23 mouse cellular contexts compared by ENCODE assay signal in the genomic region with DNA sequence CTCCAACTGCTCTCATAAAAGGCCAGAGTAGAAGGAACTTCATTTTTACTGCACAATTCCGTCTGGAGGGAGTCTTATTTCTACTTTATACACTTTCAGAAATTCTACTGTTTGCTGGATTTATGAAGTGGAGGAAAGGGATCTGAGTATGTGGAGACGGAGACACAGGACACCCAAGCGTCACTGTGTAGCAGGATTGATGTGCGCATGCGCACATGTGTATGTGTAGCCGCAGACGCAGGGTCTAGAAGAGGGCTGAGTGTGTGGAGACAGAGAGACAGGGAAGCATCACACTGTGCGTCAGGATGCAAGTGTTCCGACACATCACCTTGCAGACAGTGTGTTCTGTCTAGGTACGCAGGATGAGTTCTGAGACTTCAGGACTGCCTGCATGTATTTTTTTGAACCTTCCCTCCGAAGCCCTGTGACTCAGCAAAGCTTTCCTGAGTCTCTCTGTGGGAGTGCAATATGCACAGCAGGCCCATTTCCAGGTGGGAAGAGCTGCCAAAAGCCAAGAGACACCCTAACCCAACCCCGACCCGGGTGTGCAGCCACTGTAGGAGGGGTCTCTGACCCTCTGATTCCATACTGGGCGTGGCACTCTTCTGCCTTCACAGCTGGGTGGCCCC.
DNase-seq lines count a peak whose midpoint lies in the region; ATAC-seq and TF ChIP-seq lines count a peak whose summit lies in the region.
"Had no signal": no experiment of that assay in that cellular context is flagged by ENCODE, and none has a peak within 500 bp of the region (broad histone marks: within the 10 kb centered on the region; RNA-seq: fewer than 3 reads in every experiment).

No protein-coding gene starts in this region.

- no peaks in the 10 kb centered on the region for H3K27me3 ChIP-seq in testis, adult 2 months (ENCODE audit: control insufficient read depth, insufficient read depth, low read length)
- no peaks in the 10 kb centered on the region for H3K27me3 ChIP-seq in midbrain, embryonic 14.5 days (ENCODE audit: control insufficient read depth, insufficient read depth, low read length)
- H3K27me3 ChIP-seq: embryonic facial prominence, embryonic 12.5 days; liver, embryonic 13.5 days; midbrain, embryonic 15.5 days had no signal

- H3K4me3 ChIP-seq in testis, adult 2 months (ENCODE audit: control insufficient read depth, low read depth, low read length) = peak overlapping the region; percentile 63
- H3K4me3 ChIP-seq in midbrain, embryonic 14.5 days (replicated peaks; ENCODE audit: low read depth, low read length) = no peak overlapping the region
- H3K4me3 ChIP-seq: embryonic facial prominence, embryonic 12.5 days; hindbrain, embryonic 10.5 days; liver, embryonic 13.5 days; midbrain, embryonic 15.5 days; neural tube, embryonic 12.5 days had no signal

- H3K9ac ChIP-seq in midbrain, embryonic 14.5 days (replicated peaks; ENCODE audit: low read length) = no peak overlapping the region
- H3K9ac ChIP-seq: embryonic facial prominence, embryonic 12.5 days; forebrain, postnatal 0 days; liver, embryonic 13.5 days; midbrain, embryonic 15.5 days; neural tube, embryonic 12.5 days had no signal

- H3K9me3 ChIP-seq in midbrain, embryonic 14.5 days (ENCODE audit: control insufficient read depth, low read length) = no peaks in the 10 kb centered on the region
- H3K9me3 ChIP-seq: embryonic facial prominence, embryonic 12.5 days; hindbrain, embryonic 10.5 days; midbrain, embryonic 15.5 days; neural tube, embryonic 12.5 days had no signal

- no peak overlapping the region for H3K27ac ChIP-seq in testis, adult 2 months (ENCODE audit: control insufficient read depth, insufficient read depth, low read depth, low read length)
- H3K27ac ChIP-seq in midbrain, embryonic 14.5 days (replicated peaks; ENCODE audit: low read depth, low read length) = no peak overlapping the region
- H3K27ac ChIP-seq: embryonic facial prominence, embryonic 12.5 days; hindbrain, embryonic 10.5 days; liver, embryonic 13.5 days; midbrain, embryonic 15.5 days; neural tube, embryonic 12.5 days had no signal

- no peak for ATAC-seq in midbrain, embryonic 14.5 days (ENCODE audit: low FRiP score, low TSS enrichment)
- ATAC-seq: forebrain, postnatal 0 days; hindbrain, embryonic 16.5 days; intestine, embryonic 16.5 days; midbrain, embryonic 15.5 days had no signal

- no peak for TF ChIP-seq CTCF in testis, adult 2 months (IDR thresholded peaks at IDR 0.05; ENCODE audit: control insufficient read depth, insufficient read depth, insufficient replicate concordance, low read depth, low read length)

- H3K4me2 ChIP-seq in midbrain, embryonic 14.5 days (ENCODE audit: low read length) = no peak overlapping the region
- H3K4me2 ChIP-seq: embryonic facial prominence, embryonic 12.5 days; heart, embryonic 11.5 days; liver, embryonic 13.5 days; midbrain, embryonic 15.5 days; neural tube, embryonic 12.5 days had no signal

- intact Hi-C loops in left cerebral cortex, postnatal 36 days (cut with DNase I) = no loop called here
- intact Hi-C loops in left cerebral cortex, postnatal 4 days (cut with DNase I) = no loop called here

- H3K36me3 ChIP-seq in testis, adult 2 months (ENCODE audit: control insufficient read depth, insufficient read depth, low read length) = no peaks in the 10 kb centered on the region
- no peaks in the 10 kb centered on the region for H3K36me3 ChIP-seq in midbrain, embryonic 14.5 days (ENCODE audit: control insufficient read depth, insufficient read depth, low read length)
- H3K36me3 ChIP-seq: embryonic facial prominence, embryonic 12.5 days; hindbrain, embryonic 10.5 days; liver, embryonic 13.5 days; midbrain, embryonic 15.5 days; neural tube, embryonic 12.5 days had no signal

- H3K4me1 ChIP-seq in testis, adult 2 months (ENCODE audit: control insufficient read depth, insufficient read depth, low read length) = peaks cover 6% of the 10 kb centered on the region
- no peaks in the 10 kb centered on the region for H3K4me1 ChIP-seq in midbrain, embryonic 14.5 days (ENCODE audit: control insufficient read depth, insufficient read depth, low read length)
- H3K4me1 ChIP-seq: liver, embryonic 13.5 days; midbrain, embryonic 15.5 days; neural tube, embryonic 12.5 days had no signal

- peak; percentile 7 for DNase-seq in left cerebral cortex, postnatal 36 days (ENCODE audit: low spot score in 2 of 2)
- no peak for DNase-seq in left cerebral cortex, postnatal 4 days
- no peak for DNase-seq in testis, postnatal 10 days (ENCODE audit: low spot score)
- peak; percentile 57 for DNase-seq in brain, adult 2 months (ENCODE audit: low read depth, low spot score)
- no peak for DNase-seq in midbrain, embryonic 14.5 days
- DNase-seq in adrenal gland, adult (ENCODE audit: inconsistent age in 2 of 2, low spot score in 1 of 2) = no peak
- DNase-seq: adrenal gland, adult 8-10 months; cerebellum, adult 18-20 months; forebrain, postnatal 0 days; kidney, adult 9 months; kidney, postnatal 14 days; liver, embryonic 13.5 days; lung, adult 2 months; lung, postnatal 14 days; thymus, postnatal 25 days had no signal

- 89% methylated on average over 14 of the region's 14 CpGs for WGBS in midbrain, embryonic 14.5 days

- no peak for TF ChIP-seq POLR2A in testis, adult 2 months (IDR thresholded peaks at IDR 0.05; ENCODE audit: control insufficient read depth, low read depth, low read length)

Comparison
In these comparisons a context has a peak if more than half of its experiments do, and no peak if none do; other contexts are left out.
1. DNase-seq: peak in left cerebral cortex, postnatal 36 days (2 of 2) and brain, adult 2 months (single experiment); none in left cerebral cortex, postnatal 4 days (single experiment), testis, postnatal 10 days (single experiment), midbrain, embryonic 14.5 days (single experiment) and adrenal gland, adult (0 of 2).